Mouse (Mus musculus) ES-Bruce4 (cell line): ENCODE measurements around the gene Zfp784. TPM values are rescaled to one million over a fixed set of nuclear protein-coding genes. Genes with fewer than 3 reads are reported as not detected.
A peak's percentile ranks its signal among the peaks of the same experiment; 100 is the strongest.

Experiments used
- H3K27ac ChIP-seq: 2 replicates; pipeline ENCODE4 v1.5.1; 2012; ENCODE audit warnings: low read length, inconsistent platforms; ENCODE audit not compliant: insufficient read depth
- H3K27me3 ChIP-seq: 2 replicates; pipeline ENCODE4 v1.6.1; 2012; ENCODE audit warnings: mild to moderate bottlenecking, low read length, inconsistent platforms; ENCODE audit not compliant: control insufficient read depth, poor library complexity, insufficient read depth, severe bottlenecking
- H3K36me3 ChIP-seq: 2 replicates; pipeline ENCODE4 v1.6.1; 2012; ENCODE audit warnings: inconsistent platforms, mild to moderate bottlenecking, low read length, moderate library complexity; ENCODE audit not compliant: control insufficient read depth, poor library complexity, insufficient read depth, severe bottlenecking
- H3K4me1 ChIP-seq: one replicate; pipeline ENCODE4 v1.8.1; 2011; ENCODE audit warnings: low read length; ENCODE audit not compliant: control insufficient read depth, insufficient read depth
- H3K4me3 ChIP-seq: 2 replicates; pipeline ENCODE4 v1.5.1; 2011; ENCODE audit warnings: low read depth, mild to moderate bottlenecking, low read length
- H3K9ac ChIP-seq: 2 replicates; pipeline ENCODE4 v1.6.1; 2012; ENCODE audit warnings: low read depth, mild to moderate bottlenecking, inconsistent platforms; ENCODE audit not compliant: poor library complexity, severe bottlenecking
- H3K9me3 ChIP-seq: replicated peaks from 2 replicates; pipeline ENCODE4 v1.6.1; 2012; ENCODE audit warnings: mild to moderate bottlenecking, low read length, inconsistent platforms; ENCODE audit not compliant: control insufficient read depth, poor library complexity, insufficient read depth, severe bottlenecking
- CTCF ChIP-seq: IDR thresholded peaks from one replicate; pipeline ENCODE4 v1.8.1; 2011; ENCODE audit warnings: low read depth, low read length
- EP300 ChIP-seq: IDR thresholded peaks from 2 replicates; pipeline ENCODE4 v1.6.1; 2011; ENCODE audit warnings: low read depth, low read length; ENCODE audit not compliant: insufficient read depth
- POLR2A ChIP-seq: IDR thresholded peaks from one replicate; pipeline ENCODE4 v1.8.1; 2011; ENCODE audit warnings: low read length; ENCODE audit not compliant: insufficient read depth
- polyA plus RNA-seq: library from polyadenylated mRNA; stranded (reverse); fragments of >200 nt; gene quantifications from 2 replicates; pipeline ENCODE4 v1.2.4, GENCODE M21; 2011; ENCODE audit warnings: low read depth; ENCODE audit not compliant: missing spikeins, insufficient read depth, insufficient read length

Gene Zfp784
- polyA plus RNA-seq, 1 experiment = not detected

DNA sequence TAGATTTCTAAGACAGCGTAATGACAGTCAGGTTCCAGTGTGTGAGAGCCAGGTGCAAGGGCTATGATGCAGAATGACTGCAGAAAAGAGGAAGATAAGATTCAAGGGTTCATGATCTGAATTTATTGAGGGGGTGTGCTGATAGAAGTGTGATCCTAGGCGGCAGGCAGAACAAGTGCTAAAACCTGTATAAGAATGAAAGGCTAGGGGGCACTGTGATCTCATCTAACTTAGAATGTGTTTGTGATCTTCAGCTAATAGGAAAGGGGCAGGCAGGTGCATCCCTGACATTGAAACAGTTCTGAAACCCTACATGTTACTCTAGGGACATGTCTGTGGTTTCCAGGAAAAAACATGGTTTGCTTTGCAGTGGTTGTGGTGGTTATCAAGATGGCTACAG, 7.9 kb upstream of the Zfp784 start:
- H3K9ac ChIP-seq = no peak overlapping the region
- H3K36me3 ChIP-seq = peaks cover 2% of the 10 kb centered on the region; the same call in 1 of the 2 replicates
- no peaks in the 10 kb centered on the region for H3K9me3 ChIP-seq
- peaks cover 1% of the 10 kb centered on the region for H3K4me1 ChIP-seq
- no peak overlapping the region for H3K27ac ChIP-seq
- H3K27me3 ChIP-seq = no peaks in the 10 kb centered on the region
- no peak overlapping the region for H3K4me3 ChIP-seq
- TF ChIP-seq POLR2A = no peak
- no peak for TF ChIP-seq CTCF
- TF ChIP-seq EP300 = no peak

DNA sequence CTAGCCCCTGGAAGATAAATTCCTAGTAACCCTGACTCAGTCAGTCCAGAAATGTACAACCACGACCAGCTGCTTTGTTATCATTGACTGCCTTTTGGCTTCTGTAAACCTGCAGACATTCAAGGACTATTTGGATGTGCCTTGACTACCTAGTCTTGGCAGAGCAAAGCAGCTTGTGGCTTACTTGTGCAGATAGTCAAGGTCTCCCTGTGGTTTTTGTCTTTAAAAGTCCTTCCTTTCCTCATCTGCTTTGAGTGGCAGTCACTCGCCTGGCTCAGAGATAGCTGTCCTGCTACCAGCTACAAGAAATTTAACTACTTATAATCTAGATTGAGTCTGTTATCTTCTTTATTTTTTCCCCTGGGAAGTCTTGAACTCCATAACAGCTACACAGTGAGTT, 6.7 kb upstream of the Zfp784 start:
- Histone ChIP-seq H3K4me1 (no peaks in the 10 kb centered on the region), H3K9me3 (no peaks in the 10 kb centered on the region), H3K36me3 (peaks cover 2% of the 10 kb centered on the region; the same call in 1 of the 2 replicates), H3K9ac (no peak overlapping the region), H3K4me3 (no peak overlapping the region), H3K27me3 (no peaks in the 10 kb centered on the region), H3K27ac (no peak overlapping the region)
- no peak for TF ChIP-seq CTCF
- TF ChIP-seq EP300 = no peak
- TF ChIP-seq POLR2A = no peak

DNA sequence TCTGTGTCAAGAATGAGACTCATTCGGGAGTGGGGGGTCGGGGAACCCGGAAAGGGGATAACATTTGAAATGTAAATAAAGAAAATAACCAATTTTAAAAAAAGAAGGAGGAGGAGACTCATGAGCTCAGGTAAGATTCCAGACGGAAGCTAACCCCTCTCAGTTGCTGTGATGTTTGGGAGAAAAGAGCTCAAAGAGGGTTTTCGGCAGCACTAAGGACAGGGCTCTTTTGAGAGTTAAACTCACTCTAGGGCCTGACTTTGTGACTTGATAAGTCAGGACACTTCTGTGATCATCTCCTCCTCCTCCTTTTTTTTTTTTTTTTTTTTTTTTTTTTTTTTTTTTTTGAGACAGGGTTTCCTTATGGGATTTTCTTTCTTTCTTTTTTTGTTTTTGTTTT, 694 bp upstream of the Zfp784 start:
- Histone ChIP-seq H3K27ac (peak overlapping the region; percentile 56; the same call in 1 of the 2 replicates), H3K9ac (peak overlapping the region; percentile 74), H3K9me3 (no peaks in the 10 kb centered on the region), H3K4me1 (no peaks in the 10 kb centered on the region), H3K36me3 (peaks cover 2% of the 10 kb centered on the region; the same call in 1 of the 2 replicates), H3K4me3 (peak overlapping the region; percentile 99; the same call in 1 of the 2 replicates), H3K27me3 (no peaks in the 10 kb centered on the region)
- TF ChIP-seq POLR2A = no peak
- no peak for TF ChIP-seq CTCF
- no peak for TF ChIP-seq EP300

DNA sequence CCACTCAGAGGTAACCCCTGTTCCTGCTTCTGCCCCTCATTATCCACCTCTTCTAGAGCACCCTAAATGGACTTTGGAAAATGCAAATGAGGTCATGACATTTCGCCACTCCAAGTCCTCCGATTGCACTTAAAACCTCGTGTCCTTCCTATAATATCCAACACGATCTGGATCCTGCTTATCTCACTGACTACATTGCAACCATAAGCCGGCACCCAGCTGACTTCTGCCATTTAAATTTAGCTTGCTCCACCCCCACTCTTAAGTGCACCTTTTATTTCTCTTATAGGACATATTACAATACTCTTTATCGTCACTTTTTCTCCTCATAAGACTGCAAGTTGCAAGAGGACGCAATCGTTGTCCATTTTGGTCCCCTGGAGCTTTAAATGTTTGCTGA, 779 bp downstream of the Zfp784 start:
- TF ChIP-seq EP300 (no peak), CTCF (no peak), POLR2A (no peak)
- Histone ChIP-seq H3K4me3 (no peak overlapping the region), H3K9me3 (no peaks in the 10 kb centered on the region), H3K4me1 (no peaks in the 10 kb centered on the region), H3K27me3 (no peaks in the 10 kb centered on the region), H3K27ac (no peak overlapping the region), H3K9ac (no peak overlapping the region), H3K36me3 (peaks cover 2% of the 10 kb centered on the region; the same call in 1 of the 2 replicates)

DNA sequence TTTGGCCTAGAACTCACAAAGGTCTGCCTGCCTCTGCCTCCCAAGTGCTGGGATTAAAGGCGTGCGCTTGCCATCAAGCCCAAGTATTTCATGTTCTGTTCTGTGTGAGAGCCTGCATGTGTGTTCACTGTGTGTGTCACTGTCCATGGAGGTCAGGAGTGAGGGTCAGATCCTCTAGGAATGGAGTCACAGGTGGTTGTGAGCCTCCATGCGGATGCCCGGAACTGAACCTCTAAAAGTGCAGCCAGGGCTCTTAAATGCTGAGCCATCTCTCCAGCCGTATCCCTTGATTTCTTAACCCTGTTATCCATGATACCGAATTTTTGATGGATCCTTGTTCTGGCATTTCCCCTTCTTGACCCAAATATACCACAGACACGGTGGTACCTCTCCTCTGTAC, 1.2 kb downstream of the Zfp784 start:
- H3K36me3 ChIP-seq = peaks cover 2% of the 10 kb centered on the region; the same call in 1 of the 2 replicates

DNA sequence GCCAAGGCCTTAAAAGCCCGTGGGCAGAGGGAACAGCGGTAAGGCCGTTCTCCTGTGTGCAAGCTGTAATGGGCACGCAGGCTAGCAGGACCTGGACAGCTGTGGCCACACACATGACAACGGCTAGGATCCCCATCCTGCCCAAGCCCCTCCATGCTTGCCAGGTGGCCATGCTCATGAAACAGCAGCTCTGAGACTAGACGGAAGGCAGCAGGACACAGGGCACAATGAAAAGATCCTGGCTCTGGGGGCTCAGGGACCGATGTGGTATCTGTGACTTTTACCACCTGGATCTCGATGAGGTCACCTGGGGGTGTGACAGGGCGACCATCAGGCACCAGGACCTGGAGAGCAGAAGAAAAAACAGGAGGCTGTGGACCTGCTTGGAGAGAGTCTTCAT, 2.1 kb downstream of the Zfp784 start:
- TF ChIP-seq CTCF (no peak), POLR2A (no peak), EP300 (no peak)
- Histone ChIP-seq H3K9me3 (no peaks in the 10 kb centered on the region), H3K9ac (no peak overlapping the region), H3K4me3 (no peak overlapping the region), H3K27me3 (no peaks in the 10 kb centered on the region), H3K4me1 (no peaks in the 10 kb centered on the region), H3K36me3 (peaks cover under 1% of the 10 kb centered on the region; the same call in 1 of the 2 replicates), H3K27ac (no peak overlapping the region)

More for the DNA sequence above, 1.2 kb downstream of the Zfp784 start:
- Histone ChIP-seq H3K9me3 (no peaks in the 10 kb centered on the region), H3K4me1 (no peaks in the 10 kb centered on the region), H3K27me3 (no peaks in the 10 kb centered on the region), H3K4me3 (no peak overlapping the region), H3K27ac (no peak overlapping the region), H3K9ac (no peak overlapping the region)
- TF ChIP-seq CTCF = no peak
- no peak for TF ChIP-seq EP300
